Mouse (Mus musculus) layer of hippocampus, postnatal 25 days (tissue): Measurements from ENCODE around the gene Klhl18. TPM values are rescaled to one million over a fixed set of nuclear protein-coding genes. Genes with fewer than 3 reads are reported as not detected.

Source experiments
- DNase-seq, 2 experiments: peaks; one replicate each; pipeline ENCODE4 v3.0.0; 2022; ENCODE audit warnings: mixed read lengths in 2 of 2, low spot score in 1 of 2; ENCODE audit errors: extremely low spot score in 1 of 2
- total RNA-seq, 2 experiments: library from RNA; stranded (reverse); gene quantifications; 2 replicates each; pipeline ENCODE4 v1.2.3; 2021

The Klhl18 gene
- 10 to 100 TPM; 21.7 to 24.5 TPM for total RNA-seq

- peak; percentile 96 to 98 for DNase-seq
Observed at GRCm38 (mm10) chr9:110476124-110477091, at the start of gene Klhl18, which contains the start of gene Kif9. Gene Klhl18 (minus strand): TSS chr9:110476694. Gene Kif9 (plus strand): TSS chr9:110476958.

- DNase-seq = no peak
Observed at GRCm38 (mm10) chr9:110525737-110526136, 49.2 kb upstream of the Klhl18 start.

- peak in 1 of 2 experiments; percentile 11 for DNase-seq
Observed at GRCm38 (mm10) chr9:110490913-110491312, 14.4 kb upstream of the Klhl18 start.

GRCm38 (mm10) chr9:110488841-110489240 is 12.3 kb upstream of the Klhl18 start:
- no peak for DNase-seq

GRCm38 (mm10) chr9:110478639-110479038 is 2.1 kb upstream of the Klhl18 start:
- no peak for DNase-seq

- no peak for DNase-seq
Observed at GRCm38 (mm10) chr9:110477951-110478350, 1.5 kb upstream of the Klhl18 start.

GRCm38 (mm10) chr9:110466179-110466578 is 10.3 kb downstream of the Klhl18 start:
- DNase-seq = no peak

GRCm38 (mm10) chr9:110465336-110465735 is 11.2 kb downstream of the Klhl18 start:
- no peak for DNase-seq

- no peak for DNase-seq
Observed at GRCm38 (mm10) chr9:110463983-110464591, 12.4 kb downstream of the Klhl18 start.

GRCm38 (mm10) chr9:110462321-110462720 is 14.2 kb downstream of the Klhl18 start:
- DNase-seq = no peak

GRCm38 (mm10) chr9:110460884-110461815 is 15.3 kb downstream of the Klhl18 start:
- DNase-seq = no peak

GRCm38 (mm10) chr9:110459145-110459727 is 17.3 kb downstream of the Klhl18 start:
- no peak for DNase-seq

- DNase-seq = no peak
Observed at GRCm38 (mm10) chr9:110457926-110458325, 18.6 kb downstream of the Klhl18 start.

- no peak for DNase-seq
Observed at GRCm38 (mm10) chr9:110452523-110452922, 24.0 kb downstream of the Klhl18 start.

- peak; percentile 52 to 76 for DNase-seq
Observed at GRCm38 (mm10) chr9:110448857-110449617, 27.5 kb downstream of the Klhl18 start.

GRCm38 (mm10) chr9:110448356-110448755 is 28.1 kb downstream of the Klhl18 start:
- no peak for DNase-seq

GRCm38 (mm10) chr9:110440559-110440958 is 35.9 kb downstream of the Klhl18 start:
- DNase-seq = no peak

GRCm38 (mm10) chr9:110440049-110440448 is 36.4 kb downstream of the Klhl18 start:
- DNase-seq = no peak

- no peak for DNase-seq
Observed at GRCm38 (mm10) chr9:110436041-110436440, 40.5 kb downstream of the Klhl18 start.
